In the genomic region with DNA sequence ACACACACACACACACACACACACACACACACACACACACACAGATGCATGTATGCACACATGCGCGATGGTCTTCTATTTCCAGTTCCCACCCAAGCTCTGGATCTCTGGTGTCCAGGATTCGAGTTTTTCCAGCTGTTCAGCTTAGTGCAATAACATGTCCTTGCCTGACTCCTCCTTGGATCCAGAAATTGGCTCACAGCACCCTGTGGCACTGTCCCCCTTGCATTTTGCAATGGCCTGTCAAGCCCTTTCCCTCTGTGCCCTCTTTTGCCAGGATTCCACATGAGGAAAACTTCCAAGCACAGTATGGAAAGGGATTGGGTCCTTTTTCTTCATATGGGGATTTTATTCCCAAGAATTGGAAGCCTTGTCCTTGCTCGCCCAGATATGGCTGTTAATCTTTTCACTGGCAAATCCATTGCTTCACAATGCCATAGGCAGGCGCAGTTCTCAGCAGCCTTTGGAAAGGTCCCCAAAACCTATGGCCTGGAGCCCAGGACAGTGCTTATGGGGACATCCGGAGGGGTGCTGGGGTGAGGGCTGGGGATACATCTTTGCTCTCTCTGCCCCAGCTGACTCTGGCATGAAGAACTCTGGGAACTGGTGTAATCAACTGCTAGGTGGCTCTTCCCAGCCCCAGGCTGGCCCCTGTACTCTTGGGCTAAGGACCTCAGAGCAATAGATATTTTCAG, we compare ENCODE assay signal across 10 mouse cellular contexts. TPM values are rescaled to one million over a fixed set of nuclear protein-coding genes. Genes with fewer than 3 reads are reported as not detected.
DNase-seq lines count a peak whose midpoint lies in the region; ATAC-seq and TF ChIP-seq lines count a peak whose summit lies in the region.
"Had no signal": no experiment of that assay in that cellular context is flagged by ENCODE, and none has a peak within 500 bp of the region (broad histone marks: within the 10 kb centered on the region; RNA-seq: fewer than 3 reads in every experiment).

No protein-coding gene starts in this region.

- H3K4me1 ChIP-seq in intestine, embryonic 14.5 days (replicated peaks; ENCODE audit: control insufficient read depth, insufficient read depth, low read length): peaks cover 28% of the 10 kb centered on the region

- TF ChIP-seq POLR2A in myocyte (IDR thresholded peaks at IDR 0.05; ENCODE audit: insufficient read length, low read depth): peak; percentile 16

- intact Hi-C loops in gastrocnemius, postnatal 36 days (cut with DNase I): no loop called here

- no peaks in the 10 kb centered on the region for H3K27me3 ChIP-seq in intestine, embryonic 14.5 days (replicated peaks; ENCODE audit: control insufficient read depth, insufficient read depth, low read length)
- no peaks in the 10 kb centered on the region for H3K27me3 ChIP-seq in myocyte (ENCODE audit: control insufficient read depth, insufficient read depth, insufficient read length)

- DNase-seq in layer of hippocampus, adult 2 months (ENCODE audit: low spot score in 2 of 2): no peak
- no peak for DNase-seq in layer of hippocampus, adult 9-10 months (ENCODE audit: low spot score)
- peak; percentile 56 to 67 for DNase-seq in gastrocnemius, postnatal 36 days
- DNase-seq in intestine, embryonic 14.5 days (ENCODE audit: low spot score): no peak
- DNase-seq in thymus, postnatal 36 days: no peak
- DNase-seq in right cerebral cortex, postnatal 10 days (ENCODE audit: low spot score in 2 of 2): no peak
- no peak for DNase-seq in kidney, postnatal 25 days

- peak overlapping the region; percentile 58 for H3K4me3 ChIP-seq in layer of hippocampus, adult 2 months
- H3K4me3 ChIP-seq in intestine, embryonic 14.5 days (ENCODE audit: low read depth, low read length): peak overlapping the region; percentile 29
- H3K4me3 ChIP-seq in myocyte: peak overlapping the region; percentile 29

- H3K79me2 ChIP-seq in myocyte (ENCODE audit: control insufficient read depth, insufficient read depth): no peaks in the 10 kb centered on the region

- no peak for ATAC-seq in intestine, embryonic 14.5 days (replicated peaks; ENCODE audit: low FRiP score, low TSS enrichment, low read depth)

- no peaks in the 10 kb centered on the region for H3K36me3 ChIP-seq in intestine, embryonic 14.5 days (ENCODE audit: control insufficient read depth, insufficient read depth, low read length)
- H3K36me3 ChIP-seq in myocyte (ENCODE audit: control insufficient read depth, insufficient read depth): no peaks in the 10 kb centered on the region

- H3K4me2 ChIP-seq in intestine, embryonic 14.5 days (ENCODE audit: low read length): peak overlapping the region; percentile 52
- H3K4me2 ChIP-seq in myocyte (ENCODE audit: low read depth): peak overlapping the region; percentile 78

- TF ChIP-seq CTCF in layer of hippocampus, adult 2 months (conservative IDR thresholded peaks at IDR 0.05): no peak

- no peaks in the 10 kb centered on the region for H3K9me3 ChIP-seq in intestine, embryonic 14.5 days (ENCODE audit: control insufficient read depth, low read length)

- WGBS in intestine, embryonic 14.5 days: 76% methylated on average over 6 of the region's 6 CpGs

- H3ac ChIP-seq in myocyte (ENCODE audit: control insufficient read depth, insufficient read length): peak overlapping the region; percentile 26

- 0 out of 2 replicates have a peak overlapping the region, but pooled peaks have one; percentile 39 for H3K9ac ChIP-seq in intestine, embryonic 14.5 days (ENCODE audit: low read length)

- H3K27ac ChIP-seq in layer of hippocampus, adult 2 months: peak overlapping the region; percentile 93
- H3K27ac ChIP-seq in intestine, embryonic 14.5 days (ENCODE audit: low read depth): peak overlapping the region; percentile 34; the same call in 1 of the 2 replicates

TF ChIP-seq in myocyte, 11 proteins besides CTCF, POLR2A, EP300 and RAD21:
- TF ChIP-seq SRF (IDR thresholded peaks at IDR 0.05; ENCODE audit: control insufficient read depth, insufficient read length, low read depth): no peak
- no peak for TF ChIP-seq TCF12 (IDR thresholded peaks at IDR 0.05; ENCODE audit: insufficient read depth, poor library complexity, severe bottlenecking)
- no peak for TF ChIP-seq E2F4 (IDR thresholded peaks at IDR 0.05; ENCODE audit: insufficient read depth)
- TF ChIP-seq CEBPB (IDR thresholded peaks at IDR 0.05; ENCODE audit: insufficient read depth, poor library complexity, severe bottlenecking): no peak

RNA-seq across cellular contexts. Expression of a gene that starts 0.9 kb away (rescaled TPM):
- total RNA-seq in layer of hippocampus, adult 2 months (2021): 100 to 1,000 TPM; 585 to 600 TPM
- total RNA-seq in gastrocnemius, postnatal 36 days (2021): 1,000 to 10,000 TPM in 1 of 2 experiments, 100 to 1,000 TPM in 1; 930 to 1,020 TPM
- polyA plus RNA-seq in intestine, embryonic 14.5 days (2014; fragmentation: Nextera tagmentation; extraction: Ambion mirVana): 1.6 and 1.7 TPM in 2 replicates
- polyA plus RNA-seq in myocyte (2012; fragmentation: generic; extraction: Trizol): 92.9 TPM
- total RNA-seq: MEL had no signal

RNA-seq across cellular contexts. Expression of a gene that starts 32.2 kb away (rescaled TPM):
- total RNA-seq in layer of hippocampus, adult 2 months (2021): 10 to 100 TPM; 67.2 to 69.2 TPM
- not detected for total RNA-seq in gastrocnemius, postnatal 36 days (2021)
- polyA plus RNA-seq in intestine, embryonic 14.5 days (2014; fragmentation: Nextera tagmentation; extraction: Ambion mirVana): 0.04 TPM in 1 of 2 replicates, not detected in the other
- polyA plus RNA-seq in myocyte (2012; fragmentation: generic; extraction: Trizol): 0.01 TPM
- total RNA-seq: MEL had no signal

RNA-seq across cellular contexts. Expression of a gene that starts 35.5 kb away (rescaled TPM):
- 100 to 1,000 TPM; 255 to 257 TPM for total RNA-seq in layer of hippocampus, adult 2 months (2021)
- total RNA-seq in gastrocnemius, postnatal 36 days (2021): 1 to 10 TPM; 8.4 to 9.8 TPM
- polyA plus RNA-seq in intestine, embryonic 14.5 days (2014; fragmentation: Nextera tagmentation; extraction: Ambion mirVana): 47.6 and 48.5 TPM in 2 replicates
- polyA plus RNA-seq in myocyte (2012; fragmentation: generic; extraction: Trizol): 79.7 TPM

RNA-seq across cellular contexts. Expression of a gene that starts 38.7 kb away (rescaled TPM):
- not detected for total RNA-seq in layer of hippocampus, adult 2 months (2021)
- under 1 TPM; 0.51 to 0.72 TPM for total RNA-seq in gastrocnemius, postnatal 36 days (2021)
- not detected in 2 replicates for polyA plus RNA-seq in intestine, embryonic 14.5 days (2014; fragmentation: Nextera tagmentation; extraction: Ambion mirVana)
- polyA plus RNA-seq in myocyte (2012; fragmentation: generic; extraction: Trizol): 0.06 TPM
- total RNA-seq: MEL had no signal
- polyA plus RNA-seq: spleen, adult 2 months had no signal

RNA-seq across cellular contexts. Expression of a gene that starts 44.0 kb away (rescaled TPM):
- total RNA-seq in layer of hippocampus, adult 2 months (2021): 10 to 100 TPM; 83.2 to 91.6 TPM
- total RNA-seq in gastrocnemius, postnatal 36 days (2021): not detected
- 0.07 and 0.09 TPM in 2 replicates for polyA plus RNA-seq in intestine, embryonic 14.5 days (2014; fragmentation: Nextera tagmentation; extraction: Ambion mirVana)
- not detected for polyA plus RNA-seq in myocyte (2012; fragmentation: generic; extraction: Trizol)

Comparison
In these comparisons a context has a peak if more than half of its experiments do, and no peak if none do; other contexts are left out.
1. DNase-seq: peak in gastrocnemius, postnatal 36 days (2 of 2); none in layer of hippocampus, adult 2 months (0 of 2), layer of hippocampus, adult 9-10 months (single experiment), intestine, embryonic 14.5 days (single experiment), thymus, postnatal 36 days (0 of 2), right cerebral cortex, postnatal 10 days (0 of 2) and kidney, postnatal 25 days (0 of 2).
2. RNA of a gene that starts 32.2 kb away (total RNA-seq): 67.2 to 69.2 TPM in layer of hippocampus, adult 2 months; not detected in gastrocnemius, postnatal 36 days; every median in the first group is over 10 times any median in the second.
3. RNA of a gene that starts 35.5 kb away (total RNA-seq): 255 to 257 TPM in layer of hippocampus, adult 2 months; 8.4 to 9.8 TPM in gastrocnemius, postnatal 36 days; every median in the first group is over 10 times any median in the second.
4. Peak in every context shown above with its lines, with median percentiles within 50 percentile points of each other: H3K4me3 ChIP-seq.